Mouse (Mus musculus) cerebellum, postnatal 14 days (tissue): ENCODE data around the gene Bcr.

Source experiments
- DNase-seq, 2 experiments: peaks; one replicate each; pipeline ENCODE4 v3.0.0; 2021; ENCODE audit warnings: mixed read lengths in 2 of 2

The Bcr gene

GRCm38 (mm10) chr10:75095216-75095615 lies 34.8 kb downstream of the Bcr start:
- DNase-seq, result no peak

GRCm38 (mm10) chr10:75098446-75099183 lies 38.2 kb downstream of the Bcr start:
- no peak for DNase-seq

- peak; percentile 44 to 56 for DNase-seq
Measured at GRCm38 (mm10) chr10:75100298-75100697, 39.9 kb downstream of the Bcr start.

GRCm38 (mm10) chr10:75103502-75103901 lies 43.1 kb downstream of the Bcr start:
- no peak for DNase-seq

GRCm38 (mm10) chr10:75104191-75105098 lies 44.1 kb downstream of the Bcr start:
- peak; percentile 56 to 57 for DNase-seq

- DNase-seq, result no peak
Measured at GRCm38 (mm10) chr10:75105099-75105461, 44.7 kb downstream of the Bcr start.

- DNase-seq, result no peak
Measured at GRCm38 (mm10) chr10:75105687-75106086, 45.3 kb downstream of the Bcr start.

- no peak for DNase-seq
Measured at GRCm38 (mm10) chr10:75106940-75107381, 46.6 kb downstream of the Bcr start.

- DNase-seq, result no peak
Measured at GRCm38 (mm10) chr10:75108092-75108491, 47.7 kb downstream of the Bcr start.

- peak; percentile 53 to 55 for DNase-seq
Measured at GRCm38 (mm10) chr10:75111446-75112201, 51.2 kb downstream of the Bcr start.

- no peak for DNase-seq
Measured at GRCm38 (mm10) chr10:75112405-75112804, 52.0 kb downstream of the Bcr start.

GRCm38 (mm10) chr10:75113620-75114019 lies 53.2 kb downstream of the Bcr start:
- DNase-seq, result peak; percentile 42 to 51

GRCm38 (mm10) chr10:75115240-75115639 lies 54.8 kb downstream of the Bcr start:
- no peak for DNase-seq

- DNase-seq, result no peak
Measured at GRCm38 (mm10) chr10:75116842-75117457, 56.6 kb downstream of the Bcr start.

- DNase-seq, result no peak
Measured at GRCm38 (mm10) chr10:75118444-75118843, 58.1 kb downstream of the Bcr start.

- DNase-seq, result no peak
Measured at GRCm38 (mm10) chr10:75119396-75119795, 59.0 kb downstream of the Bcr start.

GRCm38 (mm10) chr10:75120176-75120575 lies 59.8 kb downstream of the Bcr start:
- no peak for DNase-seq

GRCm38 (mm10) chr10:75121028-75121427 lies 60.6 kb downstream of the Bcr start:
- DNase-seq, result peak; percentile 68 to 75

- DNase-seq, result peak; percentile 60 to 64
Measured at GRCm38 (mm10) chr10:75125577-75125976, 65.2 kb downstream of the Bcr start.

GRCm38 (mm10) chr10:75129283-75129710 lies 68.9 kb downstream of the Bcr start:
- DNase-seq, result peak; percentile 55 to 77

GRCm38 (mm10) chr10:75130372-75131046 lies 70.1 kb downstream of the Bcr start:
- DNase-seq, result no peak

GRCm38 (mm10) chr10:75131625-75132024 lies 71.2 kb downstream of the Bcr start:
- DNase-seq, result peak in 1 of 2 experiments; percentile 34
